Mouse (Mus musculus) lung, postnatal 0 days (tissue): ENCODE measurements around the gene Efcab2. TPM values are rescaled to one million over a fixed set of nuclear protein-coding genes. Genes with fewer than 3 reads are reported as not detected.

Experiments used
- ATAC-seq: fragments of 200-750 bp; cut with Nextera tagmentation; 2 replicates; pipeline ENCODE4 v1.8.0; 2017; ENCODE audit warnings: moderate library complexity
- DNase-seq: peaks from one replicate; pipeline ENCODE4 v3.0.0-alpha.2; 2016; ENCODE audit warnings: low spot score
- H3K27ac ChIP-seq: fragments of 300-500 bp; sonication (generic); 2 replicates; pipeline ENCODE4 v1.5.1; 2014; ENCODE audit warnings: antibody characterized with exemption, mild to moderate bottlenecking, low read length, mixed read lengths
- H3K27me3 ChIP-seq: fragments of 300-500 bp; sonication (generic); replicated peaks from 2 replicates; pipeline ENCODE4 v1.6.1; 2014; ENCODE audit warnings: low read length, mixed read lengths; ENCODE audit not compliant: insufficient read depth
- H3K36me3 ChIP-seq: fragments of 300-500 bp; sonication (generic); 2 replicates; pipeline ENCODE4 v1.6.1; 2014; ENCODE audit warnings: low read length, mixed read lengths; ENCODE audit not compliant: insufficient read depth
- H3K4me1 ChIP-seq: fragments of 300-500 bp; sonication (generic); 2 replicates; pipeline ENCODE4 v1.6.1; 2014; ENCODE audit warnings: antibody characterized with exemption, low read depth, low read length, mixed read lengths; ENCODE audit not compliant: insufficient read depth
- H3K4me2 ChIP-seq: fragments of 300-500 bp; sonication (generic); replicated peaks from 2 replicates; pipeline ENCODE4 v1.6.1; 2014; ENCODE audit warnings: low read depth, mild to moderate bottlenecking, low read length, moderate library complexity, mixed read lengths
- H3K4me3 ChIP-seq: fragments of 300-500 bp; sonication (generic); 2 replicates; pipeline ENCODE4 v1.5.1; 2014; ENCODE audit warnings: low read depth, low read length
- H3K9ac ChIP-seq: fragments of 300-500 bp; sonication (generic); replicated peaks from 2 replicates; pipeline ENCODE4 v1.6.1; 2014; ENCODE audit warnings: low read depth, mild to moderate bottlenecking
- H3K9me3 ChIP-seq: fragments of 300-500 bp; sonication (generic); 2 replicates; pipeline ENCODE4 v1.6.1; 2016; ENCODE audit warnings: low read length, mixed read lengths
- CTCF ChIP-seq: IDR thresholded peaks from 2 replicates; pipeline ENCODE4 v1.5.1; 2016; ENCODE audit warnings: antibody characterized with exemption, mild to moderate bottlenecking
- EP300 ChIP-seq: IDR thresholded peaks from 2 replicates; pipeline ENCODE4 v1.6.1; 2016; ENCODE audit warnings: antibody characterized with exemption, mild to moderate bottlenecking, control low read depth
- WGBS: fragments of 180-500 bp; shearing (Covaris S2); extraction: QIAGEN DNeasy Blood & Tissue Kit; methylation state at CpG from one replicate; pipeline ENCODE4 v1.1.7; 2014; 5-methylcytosine and 5-hydroxymethylcytosine counted together
- polyA plus RNA-seq: library from polyadenylated mRNA; unstranded; fragments of >200 nt; fragmentation: Nextera tagmentation; extraction: Ambion mirVana; gene quantifications from 2 replicates; pipeline ENCODE4 v1.2.1, GENCODE M21; 2015

Efcab2 gene
- polyA plus RNA-seq, 1 experiment from 2014 or later = 5.3 TPM

DNA sequence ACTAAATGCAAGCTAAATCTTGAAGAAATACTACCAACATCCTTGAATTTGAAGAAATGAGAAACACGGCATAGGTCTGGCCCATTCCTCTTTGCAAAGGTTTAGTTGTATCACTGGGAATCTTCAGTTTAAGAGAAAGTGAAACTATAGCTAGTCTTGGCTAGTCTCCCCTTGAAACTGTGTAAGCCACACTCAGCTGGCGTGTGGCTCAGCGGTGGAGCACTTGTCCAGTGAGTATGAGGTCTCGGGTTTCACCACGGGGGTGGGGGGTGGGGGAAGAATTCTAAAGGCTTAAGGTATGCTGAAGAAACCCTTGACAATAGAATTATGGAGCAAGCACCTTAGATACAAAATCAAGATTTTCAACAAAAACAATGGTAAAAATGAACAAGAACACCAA lies 117.3 kb downstream of the Efcab2 start:
- H3K4me3 ChIP-seq = no peak overlapping the region
- DNase-seq = no peak

DNA sequence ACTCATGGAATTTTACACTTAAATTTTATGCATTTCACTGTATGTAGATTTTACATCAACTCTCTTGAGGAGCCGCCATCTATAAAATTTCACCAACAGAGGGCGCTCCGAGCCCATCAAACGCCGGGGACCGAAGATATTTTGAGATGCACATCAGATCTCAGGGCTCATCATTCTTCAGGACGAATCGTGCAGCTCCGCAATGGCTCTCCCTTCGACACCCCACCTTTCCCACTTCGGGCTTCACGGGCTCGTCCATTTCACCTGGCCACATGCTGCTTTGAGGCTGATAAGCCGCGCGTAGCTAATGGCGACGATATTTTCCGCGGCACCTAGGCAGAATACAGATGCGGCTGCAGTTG lies 121.3 kb downstream of the Efcab2 start:
- TF ChIP-seq CTCF (peak; percentile 76), EP300 (no peak)
- H3K9me3 ChIP-seq = no peaks in the 10 kb centered on the region
- no peak overlapping the region for H3K9ac ChIP-seq
- peaks cover 37% of the 10 kb centered on the region for H3K27me3 ChIP-seq
- H3K4me3 ChIP-seq = peak overlapping the region; percentile 50
- DNase-seq = peak; percentile 82
- H3K36me3 ChIP-seq = no peaks in the 10 kb centered on the region
- H3K4me2 ChIP-seq = peak overlapping the region; percentile 97
- no peak overlapping the region for H3K27ac ChIP-seq
- 0 out of 2 replicates have a peak, but pooled peaks have one; percentile 27 for ATAC-seq
- peaks cover 17% of the 10 kb centered on the region for H3K4me1 ChIP-seq
- WGBS = under 1% methylated on average over 21 of the region's 21 CpGs

More for the DNA sequence above, 117.3 kb downstream of the Efcab2 start:
- 28% methylated on average over 5 of the region's 5 CpGs for WGBS
- TF ChIP-seq EP300 = no peak
- TF ChIP-seq CTCF = no peak
- H3K27me3 ChIP-seq = peaks cover 10% of the 10 kb centered on the region; the same call in 1 of the 2 replicates
- no peaks in the 10 kb centered on the region for H3K9me3 ChIP-seq
- H3K4me2 ChIP-seq = no peak overlapping the region
- H3K36me3 ChIP-seq = no peaks in the 10 kb centered on the region
- no peak for ATAC-seq
- no peak overlapping the region for H3K27ac ChIP-seq
- H3K9ac ChIP-seq = no peak overlapping the region
- peaks cover 4% of the 10 kb centered on the region; the same call in 1 of the 2 replicates for H3K4me1 ChIP-seq

DNA sequence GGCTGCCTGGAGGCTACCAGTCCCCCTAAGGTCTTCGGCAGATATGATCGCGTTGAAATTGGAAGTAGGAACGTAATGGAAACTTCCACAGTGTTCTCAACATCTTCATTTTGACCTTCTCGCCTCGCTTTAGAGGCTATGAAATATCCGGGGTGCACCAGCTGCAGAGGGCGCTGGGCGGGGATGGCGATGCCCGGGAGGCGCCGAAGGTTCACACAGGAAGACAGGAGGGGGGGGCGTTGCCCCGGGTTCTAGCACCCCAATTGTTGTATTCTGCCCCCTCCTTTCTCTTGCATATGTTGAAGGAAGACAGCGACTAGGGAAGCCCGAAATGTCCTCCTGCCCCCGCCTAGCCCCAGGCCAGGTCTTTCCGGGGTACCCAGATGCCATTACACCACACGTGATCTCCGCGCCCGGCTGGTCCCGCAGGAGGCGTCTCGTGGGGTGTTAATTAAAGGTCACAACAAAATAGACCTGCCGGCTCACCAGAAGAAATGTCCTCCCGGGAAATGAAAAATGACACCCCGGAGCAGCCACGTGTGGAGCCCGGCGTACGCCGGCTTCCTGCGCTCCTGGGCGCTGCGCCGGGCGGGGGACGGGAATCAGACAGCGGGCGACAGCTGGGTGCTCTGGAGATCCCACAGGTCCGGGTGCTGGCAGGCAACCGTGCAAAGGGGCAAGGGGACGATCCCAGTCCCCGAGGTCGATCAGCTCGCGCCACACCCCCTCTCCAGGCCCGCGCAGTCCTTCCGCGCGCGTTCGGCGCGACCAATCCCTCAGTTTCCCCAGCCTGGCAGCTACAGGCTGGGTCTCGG lies 121.9 kb downstream of the Efcab2 start:
- peak overlapping the region; percentile 97 for H3K4me2 ChIP-seq
- peaks cover 17% of the 10 kb centered on the region for H3K4me1 ChIP-seq
- ATAC-seq = 0 out of 2 replicates have a peak, but pooled peaks have one; percentile 11
- H3K36me3 ChIP-seq = no peaks in the 10 kb centered on the region
- TF ChIP-seq CTCF = no peak
- TF ChIP-seq EP300 = no peak
- WGBS = under 1% methylated on average over 56 of the region's 59 CpGs
- no peak overlapping the region for H3K9ac ChIP-seq
- H3K9me3 ChIP-seq = no peaks in the 10 kb centered on the region
- peak overlapping the region; percentile 50 for H3K4me3 ChIP-seq
- no peak overlapping the region for H3K27ac ChIP-seq
- peak; percentile 28 for DNase-seq
- H3K27me3 ChIP-seq = peaks cover 38% of the 10 kb centered on the region

DNA sequence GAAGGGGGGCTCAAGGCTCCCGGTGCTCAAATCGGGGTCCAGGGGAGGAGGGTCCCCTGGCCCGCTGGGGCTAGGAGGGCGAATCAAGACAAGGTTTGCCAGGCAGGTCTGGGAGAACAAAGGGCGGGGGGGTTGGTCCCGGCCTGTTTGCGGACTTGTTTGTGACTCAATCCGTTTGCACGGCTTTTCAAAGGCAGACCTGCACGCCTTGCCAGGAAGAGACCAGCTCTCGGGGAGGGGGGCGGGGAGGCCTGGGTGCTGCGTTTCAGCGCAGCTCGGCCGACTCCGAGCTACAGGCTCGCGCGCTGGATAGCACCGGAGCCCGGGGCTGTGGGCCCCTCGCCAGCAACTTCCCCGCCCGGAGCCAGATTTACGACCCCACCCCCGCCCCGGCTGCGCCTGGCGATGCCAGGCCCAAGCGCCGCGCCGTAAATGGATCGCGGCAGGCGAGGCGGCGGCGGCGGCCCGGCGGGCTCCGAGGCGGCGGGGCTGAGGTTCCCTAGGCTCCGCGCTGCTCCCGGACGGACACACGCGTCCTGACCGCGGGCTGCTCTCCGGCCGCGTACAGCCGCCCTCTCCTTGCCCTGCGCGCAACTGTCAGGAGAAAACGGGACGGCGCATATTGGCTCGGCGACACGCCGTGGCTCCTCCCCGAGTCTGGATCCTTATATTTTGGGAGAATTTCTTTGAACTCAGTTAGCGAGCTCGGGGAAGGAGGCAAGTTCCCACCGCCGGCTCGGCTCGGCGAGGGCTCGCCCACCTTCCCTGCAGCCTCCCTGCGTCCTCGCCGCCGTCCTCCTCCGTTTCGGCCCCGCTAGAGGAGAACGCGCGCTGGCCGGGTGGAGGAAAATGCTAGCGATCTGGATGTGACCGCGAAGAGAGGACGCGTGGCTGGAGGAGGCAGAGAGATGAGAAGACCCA lies 122.8 kb downstream of the Efcab2 start, which contains the start of gene Kif26b:
Kif26b (plus strand) TSS at position 695 of the 921 bp plus-strand sequence.
- ATAC-seq = peak; percentile 53
- H3K9me3 ChIP-seq = no peaks in the 10 kb centered on the region
- WGBS = under 1% methylated on average over 69 of the region's 92 CpGs
- H3K27ac ChIP-seq = no peak within 1 kb of the TSS
- DNase-seq = peak; percentile 50
- no peaks in the 10 kb centered on the region for H3K36me3 ChIP-seq
- peak within 1 kb of the TSS; percentile 19; the same call in 1 of the 2 replicates for H3K9ac ChIP-seq
- H3K4me3 ChIP-seq = peak within 1 kb of the TSS; percentile 50
- H3K4me1 ChIP-seq = peaks cover 17% of the 10 kb centered on the region
- H3K27me3 ChIP-seq = peaks cover 38% of the 10 kb centered on the region
- no peak for TF ChIP-seq CTCF
- TF ChIP-seq EP300 = no peak
- H3K4me2 ChIP-seq = peak within 1 kb of the TSS; percentile 97

DNA sequence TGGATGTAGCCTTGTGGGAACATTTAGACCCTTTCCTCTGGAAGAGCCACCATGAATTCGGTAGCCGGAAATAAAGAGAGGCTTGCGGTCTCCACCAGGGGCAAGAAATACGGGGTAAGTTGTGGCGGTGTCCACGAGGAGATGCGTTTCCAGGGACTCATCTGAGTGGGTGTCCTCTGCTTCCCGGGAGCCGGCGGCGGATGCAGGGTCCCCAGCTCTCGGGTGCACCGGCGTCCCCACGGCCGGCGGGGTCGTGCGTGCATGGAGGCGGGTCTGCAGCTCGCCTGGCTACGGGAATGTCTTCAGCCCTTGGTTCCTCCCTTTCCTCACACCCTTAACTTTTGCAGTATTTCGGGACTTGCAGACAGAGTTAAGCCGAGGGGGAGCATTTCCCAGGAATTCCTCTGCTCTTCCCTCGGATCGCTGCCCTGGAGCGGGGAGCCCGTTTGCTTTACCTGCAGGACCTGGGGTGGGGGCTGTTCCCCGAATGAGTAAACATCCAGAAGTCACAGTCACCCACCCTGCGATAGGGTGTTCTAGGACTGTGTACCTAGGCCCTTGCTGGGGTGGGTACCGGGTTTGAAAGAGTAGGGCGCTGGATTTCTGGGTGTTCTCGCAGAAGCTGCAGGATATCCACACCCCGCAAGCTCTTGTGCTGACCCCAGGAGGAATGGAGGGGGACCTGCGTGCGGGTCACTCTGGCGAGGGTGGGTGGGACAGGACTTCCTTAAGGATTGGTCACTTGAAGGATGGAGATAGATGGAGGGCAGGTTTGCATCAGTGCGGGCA lies 123.8 kb downstream of the Efcab2 start:
- no peak for TF ChIP-seq EP300
- TF ChIP-seq CTCF = peak; percentile 8
- Histone ChIP-seq H3K4me1 (peaks cover 17% of the 10 kb centered on the region), H3K27ac (no peak overlapping the region), H3K9ac (peak overlapping the region; percentile 19; the same call in 1 of the 2 replicates), H3K9me3 (no peaks in the 10 kb centered on the region), H3K27me3 (peaks cover 38% of the 10 kb centered on the region), H3K36me3 (no peaks in the 10 kb centered on the region), H3K4me2 (peak overlapping the region; percentile 97), H3K4me3 (peak overlapping the region; percentile 50)
- no peak for ATAC-seq
- DNase-seq = no peak
- under 1% methylated on average over 38 of the region's 38 CpGs for WGBS
